Mouse (Mus musculus) layer of hippocampus, adult 11-12 months (tissue): ENCODE measurements around the gene Mrpl20.

Source experiments
- DNase-seq: peaks from one replicate; pipeline ENCODE4 v3.0.0; 2022; ENCODE audit warnings: low spot score

The Mrpl20 gene

GRCm38 (mm10) chr4:155854991-155855390, 52.3 kb downstream of the Mrpl20 start:
- no peak for DNase-seq

- DNase-seq = no peak
These were observed 53.4 kb downstream of the Mrpl20 start for GRCm38 (mm10) chr4:155856071-155856470.

GRCm38 (mm10) chr4:155856881-155857280, 54.2 kb downstream of the Mrpl20 start:
- DNase-seq = no peak

- DNase-seq = no peak
These were observed 56.6 kb downstream of the Mrpl20 start for GRCm38 (mm10) chr4:155859318-155859717.
